In genomic region chr3:28554934-28555333, GRCm38 (mm10) we compare ENCODE assay signal across 11 mouse cellular contexts.
A peak's percentile ranks its signal among the peaks of the same experiment; 100 is the strongest.
DNase-seq lines count a peak whose midpoint lies in the region; ATAC-seq and TF ChIP-seq lines count a peak whose summit lies in the region.
"Had no signal": no experiment of that assay in that cellular context is flagged by ENCODE, and none has a peak within 500 bp of the region (broad histone marks: within the 10 kb centered on the region; RNA-seq: fewer than 3 reads in every experiment).

No protein-coding gene starts in this region.

- WGBS in embryonic facial prominence, embryonic 13.5 days = 33% methylated on average over 9 of the region's 9 CpGs
- WGBS in embryonic facial prominence, embryonic 10.5 days = 90% methylated on average over 9 of the region's 9 CpGs
- 70% methylated on average over 9 of the region's 9 CpGs for WGBS in midbrain, embryonic 16.5 days
- WGBS in midbrain, embryonic 11.5 days = 92% methylated on average over 9 of the region's 9 CpGs
- 38% methylated on average over 9 of the region's 9 CpGs for WGBS in hindbrain, postnatal 0 days

- no peak overlapping the region for H3K4me3 ChIP-seq in embryonic facial prominence, embryonic 13.5 days
- no peak overlapping the region for H3K4me3 ChIP-seq in embryonic facial prominence, embryonic 10.5 days
- no peak overlapping the region for H3K4me3 ChIP-seq in midbrain, embryonic 16.5 days (ENCODE audit: low read depth, low read length)
- H3K4me3 ChIP-seq in midbrain, embryonic 11.5 days (ENCODE audit: low read depth, low read length) = no peak overlapping the region
- H3K4me3 ChIP-seq in hindbrain, postnatal 0 days (ENCODE audit: low read length) = no peak overlapping the region
- H3K4me3 ChIP-seq: embryonic facial prominence, embryonic 12.5 days; heart, embryonic 15.5 days had no signal

- TF ChIP-seq CTCF in hindbrain, postnatal 0 days (IDR thresholded peaks at IDR 0.05; ENCODE audit: low read depth) = no peak

- H3K27ac ChIP-seq in embryonic facial prominence, embryonic 13.5 days = peak overlapping the region; percentile 68
- H3K27ac ChIP-seq in embryonic facial prominence, embryonic 10.5 days (replicated peaks) = no peak overlapping the region
- H3K27ac ChIP-seq in midbrain, embryonic 16.5 days (ENCODE audit: low read length) = 0 out of 2 replicates have a peak overlapping the region, but pooled peaks have one; percentile 10
- no peak overlapping the region for H3K27ac ChIP-seq in midbrain, embryonic 11.5 days (ENCODE audit: low read depth, low read length)
- H3K27ac ChIP-seq in hindbrain, postnatal 0 days = peak overlapping the region; percentile 72

- H3K4me2 ChIP-seq in embryonic facial prominence, embryonic 13.5 days = peak overlapping the region; percentile 7; the same call in 1 of the 2 replicates
- no peak overlapping the region for H3K4me2 ChIP-seq in midbrain, embryonic 16.5 days (ENCODE audit: low read length)
- H3K4me2 ChIP-seq in midbrain, embryonic 11.5 days = no peak overlapping the region
- no peak overlapping the region for H3K4me2 ChIP-seq in hindbrain, postnatal 0 days (ENCODE audit: low read depth, low read length)
- H3K4me2 ChIP-seq: embryonic facial prominence, embryonic 12.5 days; heart, embryonic 15.5 days had no signal

- H3K36me3 ChIP-seq in embryonic facial prominence, embryonic 13.5 days = no peaks in the 10 kb centered on the region
- H3K36me3 ChIP-seq in embryonic facial prominence, embryonic 10.5 days (replicated peaks) = no peaks in the 10 kb centered on the region
- H3K36me3 ChIP-seq in midbrain, embryonic 16.5 days (ENCODE audit: control insufficient read depth, insufficient read depth, low read length) = peaks cover 3% of the 10 kb centered on the region; the same call in 1 of the 2 replicates
- no peaks in the 10 kb centered on the region for H3K36me3 ChIP-seq in midbrain, embryonic 11.5 days (ENCODE audit: control insufficient read depth, insufficient read depth, low read length)
- H3K36me3 ChIP-seq in hindbrain, postnatal 0 days (ENCODE audit: insufficient read depth, low read length) = peaks cover 3% of the 10 kb centered on the region; the same call in 1 of the 2 replicates
- H3K36me3 ChIP-seq: embryonic facial prominence, embryonic 12.5 days; heart, embryonic 15.5 days had no signal

- H3K4me1 ChIP-seq in embryonic facial prominence, embryonic 13.5 days = peaks cover 26% of the 10 kb centered on the region
- H3K4me1 ChIP-seq in embryonic facial prominence, embryonic 10.5 days = peaks cover 15% of the 10 kb centered on the region
- peaks cover 10% of the 10 kb centered on the region for H3K4me1 ChIP-seq in midbrain, embryonic 16.5 days (ENCODE audit: control insufficient read depth, insufficient read depth, low read length)
- no peaks in the 10 kb centered on the region for H3K4me1 ChIP-seq in midbrain, embryonic 11.5 days (ENCODE audit: control insufficient read depth, insufficient read depth, low read length)
- peaks cover 31% of the 10 kb centered on the region for H3K4me1 ChIP-seq in hindbrain, postnatal 0 days (ENCODE audit: insufficient read depth, low read length)
- H3K4me1 ChIP-seq: embryonic facial prominence, embryonic 12.5 days had no signal

- no peaks in the 10 kb centered on the region for H3K27me3 ChIP-seq in embryonic facial prominence, embryonic 13.5 days
- H3K27me3 ChIP-seq in embryonic facial prominence, embryonic 10.5 days (replicated peaks; ENCODE audit: low read depth, poor library complexity, severe bottlenecking) = no peaks in the 10 kb centered on the region
- H3K27me3 ChIP-seq in midbrain, embryonic 16.5 days (ENCODE audit: control insufficient read depth, insufficient read depth, low read depth, low read length) = no peaks in the 10 kb centered on the region
- H3K27me3 ChIP-seq in midbrain, embryonic 11.5 days (ENCODE audit: control insufficient read depth, insufficient read depth, low read length) = no peaks in the 10 kb centered on the region
- no peaks in the 10 kb centered on the region for H3K27me3 ChIP-seq in hindbrain, postnatal 0 days (ENCODE audit: insufficient read depth, low read length)
- H3K27me3 ChIP-seq: embryonic facial prominence, embryonic 12.5 days had no signal

- ATAC-seq in embryonic facial prominence, embryonic 13.5 days (ENCODE audit: insufficient number of reproducible peaks, insufficient read depth, low FRiP score, low TSS enrichment, low read depth) = no peak
- no peak for ATAC-seq in midbrain, embryonic 16.5 days
- ATAC-seq in midbrain, embryonic 11.5 days (ENCODE audit: low FRiP score) = no peak
- ATAC-seq in hindbrain, postnatal 0 days = no peak

- no peak for DNase-seq in embryonic facial prominence, embryonic 10.5 days (ENCODE audit: low spot score)
- no peak for DNase-seq in midbrain, embryonic 11.5 days (ENCODE audit: low spot score, missing footprints)
- peak; percentile 77 for DNase-seq in hindbrain, postnatal 0 days (ENCODE audit: low spot score)
- DNase-seq in thymus, postnatal 25 days = peak; percentile 47
- no peak for DNase-seq in lung, postnatal 14 days
- DNase-seq in layer of hippocampus, postnatal 25 days (ENCODE audit: extremely low spot score in 1 of 2, low spot score in 1 of 2) = no peak
- DNase-seq: lung, postnatal 36 days had no signal

- no peaks in the 10 kb centered on the region for H3K9me3 ChIP-seq in embryonic facial prominence, embryonic 13.5 days
- H3K9me3 ChIP-seq in embryonic facial prominence, embryonic 10.5 days = no peaks in the 10 kb centered on the region
- H3K9me3 ChIP-seq in midbrain, embryonic 16.5 days (replicated peaks; ENCODE audit: control insufficient read depth, low read length, poor library complexity, severe bottlenecking) = no peaks in the 10 kb centered on the region
- no peaks in the 10 kb centered on the region for H3K9me3 ChIP-seq in midbrain, embryonic 11.5 days (ENCODE audit: control insufficient read depth, low read length)
- H3K9me3 ChIP-seq in hindbrain, postnatal 0 days (ENCODE audit: low read length) = no peaks in the 10 kb centered on the region
- H3K9me3 ChIP-seq: embryonic facial prominence, embryonic 12.5 days; heart, embryonic 15.5 days had no signal

- H3K9ac ChIP-seq in embryonic facial prominence, embryonic 13.5 days = no peak overlapping the region
- H3K9ac ChIP-seq in midbrain, embryonic 16.5 days (ENCODE audit: low read depth, low read length) = no peak overlapping the region
- H3K9ac ChIP-seq in midbrain, embryonic 11.5 days (ENCODE audit: low read length) = no peak overlapping the region
- H3K9ac ChIP-seq in hindbrain, postnatal 0 days (replicated peaks; ENCODE audit: low read length) = no peak overlapping the region
- H3K9ac ChIP-seq: embryonic facial prominence, embryonic 12.5 days; heart, embryonic 15.5 days had no signal

Comparison
In these comparisons a context has a peak if more than half of its experiments do, and no peak if none do; other contexts are left out.
1. H3K27ac ChIP-seq: peak in embryonic facial prominence, embryonic 13.5 days (single experiment), midbrain, embryonic 16.5 days (single experiment) and hindbrain, postnatal 0 days (single experiment); none in embryonic facial prominence, embryonic 10.5 days (single experiment) and midbrain, embryonic 11.5 days (single experiment).
2. DNase-seq: peak in hindbrain, postnatal 0 days (single experiment) and thymus, postnatal 25 days (single experiment); none in embryonic facial prominence, embryonic 10.5 days (single experiment), midbrain, embryonic 11.5 days (single experiment), lung, postnatal 14 days (single experiment) and layer of hippocampus, postnatal 25 days (0 of 2).